Mouse (Mus musculus) A20 (cell line): ENCODE data around the gene Clcn5.
A peak's percentile ranks its signal among the peaks of the same experiment; 100 is the strongest.

Experiments used
- DNase-seq: peaks from one replicate; pipeline ENCODE4 v3.0.0-alpha.2; 2011; ENCODE audit warnings: low read depth, low spot score

Clcn5 gene

DNA sequence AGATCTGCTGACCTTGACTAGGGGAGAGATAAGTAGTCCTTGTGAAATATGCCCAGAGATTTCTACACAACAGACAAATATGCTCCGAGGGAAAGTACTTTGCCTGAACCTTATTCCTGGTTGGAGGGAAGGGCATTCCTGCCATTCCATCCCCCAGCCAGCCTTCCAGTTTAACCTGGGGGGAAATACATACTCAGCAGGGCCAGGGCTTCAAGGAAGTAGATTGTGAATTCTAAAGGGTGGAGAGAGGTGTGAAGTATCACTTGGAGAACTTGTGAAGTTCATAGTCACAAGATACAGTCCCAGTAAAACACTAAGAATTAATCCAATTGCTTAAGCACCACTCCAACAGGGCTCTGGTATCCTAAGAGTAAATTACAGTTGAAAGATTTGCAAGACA lies 121.3 kb downstream of the Clcn5 start:
- no peak for DNase-seq

DNA sequence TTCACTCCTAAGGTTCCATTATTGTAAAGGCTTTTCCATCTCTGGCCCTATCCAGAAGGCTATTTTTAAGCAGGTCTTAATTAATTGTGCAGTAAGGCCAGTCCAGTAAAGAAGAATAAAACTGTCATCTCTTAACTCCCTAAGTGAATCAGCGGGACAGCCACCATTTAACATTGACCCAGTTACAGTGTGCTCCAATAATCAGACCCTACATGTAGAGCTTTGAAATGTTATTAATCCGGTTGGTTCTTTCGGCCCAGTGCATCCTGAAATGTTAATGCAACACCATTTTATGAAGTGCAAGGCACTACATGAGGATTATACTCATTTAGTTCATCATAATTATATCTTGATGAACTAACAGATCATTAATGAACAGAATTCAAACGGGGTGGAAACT lies 128.3 kb downstream of the Clcn5 start:
- DNase-seq = no peak

DNA sequence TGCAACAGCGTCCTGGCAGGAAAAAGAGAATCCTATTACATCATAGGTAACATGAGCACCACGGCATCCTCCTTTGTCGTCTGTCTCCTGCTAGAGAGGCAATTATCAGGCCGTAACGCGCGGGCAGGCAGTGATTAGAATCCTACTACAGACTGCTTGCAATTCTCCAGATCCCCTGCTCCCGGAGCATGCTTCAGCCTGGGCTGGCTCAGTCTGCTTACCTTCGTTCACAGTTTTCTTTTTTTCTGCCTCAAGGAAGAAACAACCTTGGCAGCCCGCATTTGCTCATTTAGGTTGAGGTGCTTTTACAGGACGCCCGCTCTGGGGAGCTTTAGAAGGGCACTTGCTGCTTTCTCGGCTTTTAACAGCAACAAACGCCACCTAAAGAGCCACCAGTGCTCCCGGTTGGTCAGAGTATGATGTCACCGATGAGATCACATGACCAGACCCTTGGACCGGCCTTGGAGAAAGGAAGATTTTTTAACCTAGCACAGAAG lies 130.8 kb downstream of the Clcn5 start:
- no peak for DNase-seq

DNA sequence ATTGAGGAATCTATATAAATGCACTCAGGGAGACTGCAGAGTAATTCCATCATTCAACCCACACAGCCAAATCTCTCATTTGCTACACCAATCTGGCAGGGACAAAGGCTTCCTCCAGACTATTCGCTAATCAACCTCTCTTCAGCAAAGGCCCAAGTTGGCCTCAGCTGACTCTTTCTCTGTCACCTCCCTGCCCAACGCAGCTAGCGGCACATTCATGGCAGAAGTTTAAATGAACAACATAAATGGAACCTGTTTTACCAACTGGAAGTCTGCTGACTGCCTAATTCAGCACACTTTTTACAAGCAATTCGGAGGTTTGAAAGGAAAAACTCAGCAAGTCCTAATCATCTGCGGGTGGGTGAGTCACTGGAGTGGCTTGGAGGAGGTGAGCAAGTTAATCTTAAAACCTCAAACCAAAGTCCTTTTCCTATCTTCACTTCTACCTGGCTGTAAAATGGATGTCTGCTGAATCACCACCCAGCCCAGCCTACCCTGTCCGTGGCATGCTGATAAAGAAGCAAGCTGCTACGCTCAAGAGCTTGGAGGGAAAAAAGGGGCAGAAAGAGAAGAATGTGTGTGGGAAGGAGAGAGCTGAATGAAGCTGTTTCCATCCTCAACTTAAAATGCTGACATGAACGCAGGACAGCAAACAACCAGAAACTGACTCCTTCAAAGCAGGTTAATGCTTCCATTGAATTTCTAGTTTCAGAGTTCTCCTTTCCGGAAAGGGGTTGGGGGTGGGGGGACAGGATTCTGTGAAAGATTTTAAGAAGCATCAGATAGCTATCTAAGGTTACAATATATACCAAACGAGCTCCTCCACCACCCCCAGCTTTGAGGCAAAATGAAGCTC lies 131.5 kb downstream of the Clcn5 start:
- DNase-seq = no peak

DNA sequence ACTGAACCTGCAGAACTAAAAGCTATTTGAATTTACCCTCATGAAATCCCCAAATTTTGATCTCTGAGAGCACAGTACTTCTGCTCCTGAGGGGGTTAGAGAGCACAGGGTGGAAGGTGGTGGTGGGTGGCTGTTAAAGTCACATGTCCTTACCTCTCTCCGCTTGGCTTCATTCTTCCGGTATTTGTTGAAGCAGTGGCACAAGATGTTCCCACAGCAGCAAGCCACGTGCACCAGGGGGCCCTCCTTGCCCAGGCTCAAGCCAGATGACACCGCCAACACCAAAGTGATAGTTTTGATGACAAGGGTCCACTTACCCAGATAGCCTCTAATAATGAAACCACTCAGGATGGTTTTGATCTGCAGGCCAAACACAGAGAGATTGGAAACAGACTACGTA lies 149.0 kb downstream of the Clcn5 start:
- peak; percentile 41 for DNase-seq

DNA sequence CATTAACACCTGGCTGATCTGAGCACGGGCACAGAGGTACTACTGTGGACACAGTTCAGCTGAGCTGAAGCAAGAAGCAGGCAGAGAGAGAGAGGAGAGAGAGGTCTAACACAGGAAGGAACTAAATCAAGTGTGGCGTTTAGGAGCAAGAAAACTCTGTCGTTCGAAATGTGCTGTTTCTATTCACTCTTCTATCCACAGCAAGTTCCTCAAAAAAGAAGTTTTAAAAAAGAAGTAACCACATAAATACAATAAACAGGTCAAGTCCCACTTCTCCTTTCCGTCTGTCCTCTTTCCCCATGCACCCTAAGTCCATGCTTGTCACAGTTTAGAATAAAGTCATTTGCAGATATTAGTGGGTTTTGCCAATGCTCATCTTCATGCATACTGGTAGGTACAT lies 150.4 kb downstream of the Clcn5 start:
- peak; percentile 70 for DNase-seq

DNA sequence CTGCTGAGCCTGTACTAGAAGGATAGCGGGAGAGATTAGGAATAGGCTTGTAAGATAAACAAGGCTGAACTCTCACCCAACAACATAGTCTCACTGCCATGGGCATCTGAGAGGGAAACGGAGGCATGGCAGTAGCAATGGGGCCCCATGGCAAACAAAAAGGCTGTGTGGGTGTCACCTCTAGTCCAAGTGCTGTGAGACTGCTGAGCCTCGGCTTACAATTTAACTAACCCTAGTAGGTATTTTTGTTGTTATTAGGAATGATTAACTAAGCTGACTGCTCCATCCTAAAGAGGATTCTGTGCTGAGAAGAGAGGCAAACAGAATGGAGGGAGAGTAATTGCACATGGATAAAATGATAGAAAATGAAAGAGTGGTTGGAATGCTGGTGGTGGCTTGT lies 161.2 kb downstream of the Clcn5 start:
- DNase-seq = no peak

DNA sequence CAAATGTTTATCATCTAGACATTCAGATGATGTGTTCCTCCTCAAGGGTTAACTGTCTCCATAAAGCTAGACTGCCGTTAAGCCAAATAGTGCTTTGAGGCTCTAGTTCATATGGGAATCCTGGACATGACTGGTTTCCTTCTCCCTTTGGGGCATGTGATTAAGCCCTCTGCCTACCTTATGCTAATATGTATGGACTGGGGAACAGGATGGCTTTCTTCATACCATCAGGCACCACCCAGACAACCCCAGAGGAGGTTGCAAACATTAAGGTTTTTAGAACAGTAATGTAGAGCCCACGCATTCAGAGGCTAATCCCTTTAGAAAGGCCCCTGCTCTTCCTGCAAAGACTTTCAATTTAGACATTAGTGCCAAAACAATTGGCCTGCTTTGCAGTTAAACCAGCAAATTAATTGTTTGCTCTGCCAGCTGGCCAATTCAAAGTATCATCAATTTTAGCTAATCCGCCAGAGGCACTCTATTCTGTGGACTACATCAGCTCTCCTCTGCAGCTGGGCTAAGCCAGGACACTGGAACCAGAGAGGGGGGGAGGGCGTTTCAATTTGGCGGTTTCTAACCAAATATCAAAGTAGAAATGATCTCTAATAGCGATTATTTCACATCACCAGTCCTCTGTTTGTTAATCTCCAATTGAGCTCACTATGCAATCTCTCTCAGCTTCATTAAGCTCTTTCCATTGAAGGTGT lies 163.0 kb downstream of the Clcn5 start:
- no peak for DNase-seq

DNA sequence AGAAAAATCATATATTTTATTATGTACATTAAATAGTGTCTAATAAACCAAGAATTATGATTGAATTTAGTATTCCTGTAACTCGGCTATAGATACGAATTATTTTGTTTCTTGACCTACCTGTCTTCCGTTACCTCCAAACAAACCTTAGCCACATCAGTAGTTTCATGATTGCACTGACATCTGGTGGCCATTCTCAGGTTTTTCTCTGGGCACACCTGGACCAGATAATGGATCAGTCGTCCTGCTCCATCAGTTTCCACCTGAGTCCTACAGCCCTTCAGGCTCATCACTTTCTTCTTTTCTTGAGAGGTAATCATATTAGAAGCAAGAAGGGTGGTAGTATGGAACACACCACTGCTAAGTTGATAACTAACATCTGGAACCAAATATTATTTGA lies 169.0 kb downstream of the Clcn5 start:
- DNase-seq = peak; percentile 3

DNA sequence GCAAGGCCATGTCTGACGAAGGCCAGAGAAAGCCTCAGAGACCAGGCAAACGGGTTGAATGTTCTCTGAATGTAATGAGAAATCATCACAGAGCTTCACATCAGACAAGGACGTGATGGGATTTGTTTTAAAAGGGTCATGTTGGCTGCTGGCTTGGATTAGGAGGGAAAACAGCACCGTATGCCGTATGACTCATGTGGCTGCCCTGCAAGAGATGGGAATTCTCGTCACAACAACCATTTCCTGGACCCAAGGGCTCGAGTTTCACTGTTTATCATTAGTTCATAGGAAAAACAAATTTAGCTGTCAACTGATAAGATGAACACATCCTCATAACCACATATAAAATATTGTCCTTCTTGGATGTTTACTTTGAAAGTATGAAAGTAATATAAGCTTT lies 173.0 kb downstream of the Clcn5 start:
- DNase-seq = no peak

DNA sequence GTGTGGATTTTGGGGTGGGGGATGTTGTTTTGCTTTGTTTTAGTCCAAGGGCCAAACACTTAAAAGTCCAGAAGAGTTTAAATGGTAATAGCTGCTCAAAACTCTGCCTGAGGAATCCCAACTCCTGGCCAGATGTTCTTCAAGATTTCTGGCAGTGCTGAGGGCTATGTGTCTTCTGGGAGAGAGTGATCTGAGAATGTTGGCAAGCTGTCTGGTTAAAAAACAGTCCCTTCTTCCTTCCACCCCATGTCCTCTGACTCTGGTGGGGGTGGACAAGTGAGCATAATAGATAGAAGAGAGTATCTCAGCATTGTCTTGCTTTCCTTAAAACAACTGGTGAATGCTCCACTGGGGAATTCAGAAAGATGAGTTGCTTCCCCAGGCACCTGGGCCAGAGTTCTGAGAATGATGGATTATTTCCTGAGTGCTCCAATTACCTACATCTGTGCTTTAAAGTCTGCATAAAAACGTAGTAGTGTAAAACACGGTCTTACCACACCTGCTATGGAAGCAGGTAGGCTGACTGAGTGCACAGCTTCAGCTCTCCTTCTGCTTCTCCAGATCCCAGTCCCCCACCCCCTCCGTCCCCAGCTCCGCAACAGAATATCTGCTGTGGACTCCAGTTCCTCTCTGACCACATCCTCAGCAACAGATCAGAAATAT lies 197.4 kb downstream of the Clcn5 start:
- DNase-seq = no peak

DNA sequence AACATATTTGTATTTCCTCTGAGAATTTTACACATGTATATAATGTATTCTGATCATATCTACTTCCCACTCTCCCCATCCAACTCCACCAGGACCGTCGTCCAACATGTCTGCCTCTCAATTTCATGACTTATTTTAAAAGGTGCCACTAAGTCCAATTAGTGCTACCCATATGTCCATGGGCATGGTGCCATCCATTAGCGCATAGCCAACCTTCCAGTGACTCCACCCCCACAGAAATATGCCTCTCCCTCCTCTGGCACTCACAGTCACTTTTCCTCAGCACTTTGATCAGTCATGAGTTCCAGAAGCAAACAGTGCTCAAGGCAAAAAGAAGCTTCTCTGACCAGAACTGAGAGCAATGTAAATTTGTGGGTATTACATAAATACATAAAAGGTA lies 204.3 kb downstream of the Clcn5 start:
- no peak for DNase-seq
